24 mouse cellular contexts compared by ENCODE assay signal in the genomic region with DNA sequence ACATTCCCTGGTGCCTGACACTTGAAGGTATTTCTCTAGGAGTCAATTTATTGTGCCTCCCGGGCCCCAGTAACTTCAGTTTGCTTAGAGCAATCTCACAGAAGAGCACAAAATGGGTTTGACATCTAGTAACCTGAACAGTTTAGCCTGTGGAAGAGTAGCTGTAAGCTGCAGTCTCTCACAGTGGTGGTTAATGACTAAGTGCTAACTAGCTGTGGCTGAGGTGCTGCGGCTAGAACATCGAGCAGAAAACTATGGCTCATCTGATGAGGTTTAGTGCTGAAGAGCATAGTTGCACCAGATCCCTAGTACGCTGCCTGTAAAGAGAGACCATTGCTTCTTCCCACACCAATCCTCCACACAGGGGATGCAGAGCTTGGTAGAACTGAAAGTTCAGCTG.
DNase-seq lines count a peak whose midpoint lies in the region; ATAC-seq lines count a peak whose summit lies in the region.
"Had no signal": no experiment of that assay in that cellular context is flagged by ENCODE, and none has a peak within 500 bp of the region (broad histone marks: within the 10 kb centered on the region; RNA-seq: fewer than 3 reads in every experiment).

No protein-coding gene starts in this region.

- H3K36me3 ChIP-seq in limb, embryonic 11.5 days (ENCODE audit: control insufficient read depth, insufficient read depth, low read length): no peaks in the 10 kb centered on the region
- no peaks in the 10 kb centered on the region for H3K36me3 ChIP-seq in limb, embryonic 10.5 days
- no peaks in the 10 kb centered on the region for H3K36me3 ChIP-seq in forebrain, embryonic 10.5 days (replicated peaks)
- H3K36me3 ChIP-seq: embryonic facial prominence, embryonic 10.5 days; embryonic facial prominence, embryonic 12.5 days; forebrain, embryonic 12.5 days; G1E had no signal

- no peaks in the 10 kb centered on the region for H3K4me1 ChIP-seq in limb, embryonic 11.5 days (ENCODE audit: control insufficient read depth, insufficient read depth, low read length)
- no peaks in the 10 kb centered on the region for H3K4me1 ChIP-seq in limb, embryonic 10.5 days
- no peaks in the 10 kb centered on the region for H3K4me1 ChIP-seq in forebrain, embryonic 10.5 days
- H3K4me1 ChIP-seq: embryonic facial prominence, embryonic 12.5 days; forebrain, embryonic 12.5 days had no signal

- H3K27ac ChIP-seq in limb, embryonic 11.5 days (replicated peaks; ENCODE audit: low read depth, low read length): no peak overlapping the region
- H3K27ac ChIP-seq in limb, embryonic 10.5 days: no peak overlapping the region
- H3K27ac ChIP-seq in forebrain, embryonic 10.5 days: no peak overlapping the region
- H3K27ac ChIP-seq: embryonic facial prominence, embryonic 10.5 days; embryonic facial prominence, embryonic 12.5 days; forebrain, embryonic 12.5 days had no signal

- no peaks in the 10 kb centered on the region for H3K27me3 ChIP-seq in limb, embryonic 11.5 days (ENCODE audit: control insufficient read depth, insufficient read depth, low read length)
- H3K27me3 ChIP-seq in limb, embryonic 10.5 days (ENCODE audit: low read depth, poor library complexity, severe bottlenecking): no peaks in the 10 kb centered on the region
- no peaks in the 10 kb centered on the region; the same call in 1 of the 2 replicates for H3K27me3 ChIP-seq in forebrain, embryonic 10.5 days (ENCODE audit: poor library complexity, severe bottlenecking)
- H3K27me3 ChIP-seq: CH12.LX; embryonic facial prominence, embryonic 12.5 days; forebrain, embryonic 12.5 days; Patski had no signal

- DNase-seq in limb, embryonic 11.5 days (ENCODE audit: low spot score): peak; percentile 11
- DNase-seq in limb, embryonic 10.5 days (ENCODE audit: low spot score): no peak
- peak; percentile 35 to 73 for DNase-seq in natural killer cell, adult 2 months (ENCODE audit: low spot score in 2 of 2)
- no peak for DNase-seq in lung, adult 18-20 months
- no peak for DNase-seq in forebrain, embryonic 10.5 days (ENCODE audit: extremely low spot score, low spot score)
- DNase-seq: adrenal gland, adult 8-10 months; adrenal gland, postnatal 14 days; adrenal gland, postnatal 36 days; cerebellum, adult 11-12 months; cerebellum, adult 2 months; cerebellum, adult 9-10 months; cerebellum, postnatal 10 days; cerebellum, postnatal 25 days had no signal

- no peak overlapping the region for H3K4me3 ChIP-seq in limb, embryonic 11.5 days (ENCODE audit: low read depth, low read length)
- no peak overlapping the region for H3K4me3 ChIP-seq in limb, embryonic 10.5 days
- no peak overlapping the region for H3K4me3 ChIP-seq in forebrain, embryonic 10.5 days
- H3K4me3 ChIP-seq: embryonic facial prominence, embryonic 10.5 days; embryonic facial prominence, embryonic 12.5 days; forebrain, embryonic 12.5 days had no signal

- no peak overlapping the region for H3K4me2 ChIP-seq in limb, embryonic 11.5 days (ENCODE audit: low read depth, severe bottlenecking)
- H3K4me2 ChIP-seq: embryonic facial prominence, embryonic 12.5 days; forebrain, embryonic 12.5 days had no signal

- no peak for ATAC-seq in limb, embryonic 11.5 days (ENCODE audit: insufficient number of reproducible peaks, low FRiP score, low TSS enrichment, low read depth)
- 0 out of 2 replicates have a peak, but pooled peaks have one; percentile 19 for ATAC-seq in megakaryocyte, adult 5-6 weeks (ENCODE audit: poor library complexity, severe bottlenecking)
- ATAC-seq: activated CD4-positive, CD25-positive, alpha-beta regulatory T cell, adult 4 months; CD4-positive, CD25-positive, alpha-beta regulatory T cell, adult 4 months; forebrain, embryonic 14.5 days; forebrain, embryonic 16.5 days; Patski had no signal

- no peaks in the 10 kb centered on the region for H3K9me3 ChIP-seq in limb, embryonic 11.5 days (ENCODE audit: control insufficient read depth, low read length)
- no peaks in the 10 kb centered on the region for H3K9me3 ChIP-seq in limb, embryonic 10.5 days (replicated peaks)
- H3K9me3 ChIP-seq in forebrain, embryonic 10.5 days: no peaks in the 10 kb centered on the region
- H3K9me3 ChIP-seq: embryonic facial prominence, embryonic 10.5 days; embryonic facial prominence, embryonic 12.5 days; forebrain, embryonic 12.5 days; G1E had no signal

- H3K9ac ChIP-seq in limb, embryonic 11.5 days (ENCODE audit: low read length): no peak overlapping the region
- H3K9ac ChIP-seq: embryonic facial prominence, embryonic 12.5 days; forebrain, embryonic 12.5 days had no signal

- 67% methylated on average over 4 of the region's 4 CpGs for WGBS in limb, embryonic 11.5 days
- 73% methylated on average over 4 of the region's 4 CpGs for WGBS in limb, embryonic 10.5 days
- 90% methylated on average over 4 of the region's 4 CpGs for WGBS in forebrain, embryonic 10.5 days

Comparison
In these comparisons a context has a peak if more than half of its experiments do, and no peak if none do; other contexts are left out.
1. DNase-seq: peak in limb, embryonic 11.5 days (single experiment) and natural killer cell, adult 2 months (2 of 2); none in limb, embryonic 10.5 days (single experiment), lung, adult 18-20 months (0 of 2) and forebrain, embryonic 10.5 days (single experiment).